Mouse (Mus musculus) 3134 (cell line): ENCODE results near the gene Stab2.

Experiments used
- DNase-seq: peaks from one replicate; pipeline ENCODE4 v3.0.0-alpha.2; 2011; ENCODE audit warnings: low spot score; ENCODE audit not compliant: insufficient read length; ENCODE audit errors: extremely low read depth

Gene Stab2

DNA sequence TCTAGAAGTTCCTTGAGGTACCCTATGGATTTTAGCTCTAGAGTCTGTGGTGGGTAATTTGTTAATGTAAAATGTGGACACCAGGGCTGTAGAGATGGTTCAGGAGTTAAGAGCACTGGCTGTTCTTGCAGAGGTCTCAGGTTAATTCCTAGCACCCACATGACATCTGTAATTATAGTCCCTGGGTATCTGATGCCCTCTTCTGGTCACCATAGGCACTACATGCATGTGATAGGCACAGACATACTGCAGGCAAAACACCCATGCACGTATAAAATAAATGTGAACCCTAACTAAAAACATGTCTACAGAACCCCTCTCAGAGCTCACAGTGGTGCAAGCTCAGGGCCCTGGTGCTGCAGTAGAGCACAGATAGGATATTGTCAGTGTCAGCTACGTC lies 178.3 kb downstream of the Stab2 start:
- no peak for DNase-seq

DNA sequence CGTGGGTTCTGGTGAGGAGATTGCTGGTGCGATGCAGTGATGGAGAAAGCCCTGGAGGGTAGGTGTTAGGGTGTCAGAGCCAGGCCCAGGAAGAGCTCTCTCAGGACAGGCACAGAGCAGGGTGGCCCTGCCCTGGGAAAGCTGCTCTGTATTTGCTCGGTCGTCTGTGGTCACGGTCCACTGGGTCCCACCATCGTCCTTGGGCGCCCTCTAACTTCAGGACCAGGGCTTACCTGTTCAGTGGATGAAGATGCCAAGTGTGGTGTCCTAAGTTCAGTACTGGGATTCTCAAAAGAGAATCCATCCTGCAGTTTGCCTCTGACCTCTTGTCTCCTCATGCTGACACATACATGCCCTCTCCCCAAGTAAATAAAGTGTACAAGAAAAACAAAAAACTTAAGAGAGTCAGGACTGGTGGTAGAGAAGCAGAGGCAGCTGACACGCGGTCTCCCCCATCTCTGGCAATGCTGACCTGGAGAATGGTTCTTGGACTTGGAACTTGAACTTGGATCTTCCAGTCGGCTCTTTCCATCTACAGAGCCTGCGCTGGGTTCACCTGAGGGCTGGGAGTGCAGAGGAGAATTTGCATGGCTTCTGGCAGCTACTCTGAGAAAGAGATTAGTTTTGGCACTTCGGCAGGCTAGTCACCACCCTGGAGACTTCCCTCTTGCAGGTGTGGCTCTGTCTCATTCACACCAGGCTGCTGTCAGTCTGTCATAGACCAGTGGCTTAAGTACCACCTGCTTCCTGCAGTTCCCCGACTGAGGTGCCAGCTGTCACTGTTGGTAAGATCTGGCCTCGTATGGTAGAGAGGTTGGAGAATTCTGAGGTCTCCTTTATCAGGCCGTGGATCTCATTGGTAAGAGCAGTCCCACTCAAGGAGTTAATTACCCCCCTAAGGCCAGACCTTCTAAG lies 179.3 kb downstream of the Stab2 start:
- no peak for DNase-seq

DNA sequence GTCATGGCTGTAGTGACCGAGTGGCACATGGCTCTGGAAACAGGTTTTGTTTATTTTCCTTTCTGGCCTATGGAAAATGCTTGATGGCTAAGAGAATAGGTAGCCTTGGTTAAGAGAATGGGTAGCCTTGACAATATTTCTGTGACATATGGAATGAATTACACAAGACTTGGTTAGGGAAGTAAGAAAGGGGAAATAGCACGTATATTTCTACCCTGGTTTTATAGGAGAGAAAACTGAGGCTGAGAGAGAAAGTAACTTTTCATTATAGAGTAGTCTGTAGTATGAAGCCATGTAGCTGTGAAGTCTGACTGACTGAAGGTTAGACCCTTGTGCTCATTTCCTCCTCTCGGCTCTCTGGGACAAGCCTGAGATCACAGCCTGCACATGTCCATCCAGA lies 180.9 kb downstream of the Stab2 start:
- DNase-seq: no peak

DNA sequence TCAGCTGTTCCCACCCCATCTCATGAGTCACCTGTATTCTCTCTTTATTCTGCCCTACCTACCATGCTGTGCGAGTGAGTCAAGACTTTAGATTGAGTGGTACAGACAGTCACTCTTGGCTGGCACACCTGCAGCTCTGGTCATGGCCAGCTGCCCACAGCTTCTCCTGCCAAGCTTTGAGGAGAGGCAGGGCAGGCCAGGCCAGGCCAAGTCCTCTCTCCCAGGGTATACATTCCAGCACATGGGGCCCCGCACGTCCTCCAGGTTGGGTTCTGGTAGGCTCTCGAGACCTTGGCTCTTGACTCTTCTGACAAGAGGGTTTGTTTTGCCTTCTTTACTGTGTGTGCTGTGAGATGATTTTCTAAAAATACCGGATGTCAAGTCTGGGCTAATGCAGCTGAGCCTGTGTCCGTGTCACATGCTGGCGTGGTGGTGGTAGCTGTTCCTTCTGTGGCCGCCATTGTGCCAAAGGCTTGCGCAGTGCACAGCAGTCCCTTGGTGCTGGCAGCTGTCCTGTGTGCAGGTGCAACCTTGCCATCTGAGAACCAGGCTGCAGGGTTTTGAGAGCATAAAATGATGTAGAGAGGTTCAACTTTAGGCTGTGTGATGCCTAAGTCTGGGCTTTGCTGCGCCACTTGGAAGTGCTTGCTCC lies 181.8 kb downstream of the Stab2 start:
- DNase-seq: no peak

DNA sequence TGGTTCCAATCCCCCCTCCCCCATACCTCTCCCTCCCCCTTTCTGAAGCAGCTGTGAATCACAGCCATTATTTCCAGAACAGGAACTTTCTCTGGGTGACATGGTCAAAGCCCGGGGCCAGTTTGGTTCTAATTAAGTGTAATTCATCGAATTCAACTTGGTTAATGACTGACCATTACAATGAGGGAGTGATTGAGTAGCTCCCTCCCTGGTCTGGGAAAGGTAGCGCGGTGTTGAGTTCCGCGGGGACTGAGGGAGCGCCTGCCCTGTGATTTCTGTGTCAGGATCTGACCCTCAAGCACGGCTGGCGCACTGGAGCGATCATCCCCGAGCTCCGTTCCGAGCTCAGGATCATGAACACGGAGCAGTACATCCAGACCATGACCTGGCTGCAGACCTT lies 183.0 kb downstream of the Stab2 start:
- no peak for DNase-seq

DNA sequence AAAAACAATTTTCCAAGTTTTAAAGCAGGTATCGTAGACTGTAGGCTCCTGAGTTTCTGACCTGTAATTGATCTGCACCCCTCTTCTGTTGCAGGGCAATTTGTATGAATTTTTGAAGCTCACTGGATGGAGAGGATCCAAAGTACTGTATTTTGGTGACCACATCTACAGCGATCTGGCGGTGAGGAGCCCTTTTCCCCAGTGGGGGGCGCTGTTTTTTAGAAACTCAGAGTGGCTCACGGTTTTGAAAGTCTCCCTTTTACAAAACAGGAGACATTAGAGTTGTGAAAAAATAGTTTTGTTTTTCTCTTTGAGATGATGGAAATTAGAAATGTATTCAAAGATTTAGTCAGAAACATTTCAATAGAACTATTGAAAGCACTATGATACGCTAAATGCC lies 183.7 kb downstream of the Stab2 start:
- DNase-seq: no peak

DNA sequence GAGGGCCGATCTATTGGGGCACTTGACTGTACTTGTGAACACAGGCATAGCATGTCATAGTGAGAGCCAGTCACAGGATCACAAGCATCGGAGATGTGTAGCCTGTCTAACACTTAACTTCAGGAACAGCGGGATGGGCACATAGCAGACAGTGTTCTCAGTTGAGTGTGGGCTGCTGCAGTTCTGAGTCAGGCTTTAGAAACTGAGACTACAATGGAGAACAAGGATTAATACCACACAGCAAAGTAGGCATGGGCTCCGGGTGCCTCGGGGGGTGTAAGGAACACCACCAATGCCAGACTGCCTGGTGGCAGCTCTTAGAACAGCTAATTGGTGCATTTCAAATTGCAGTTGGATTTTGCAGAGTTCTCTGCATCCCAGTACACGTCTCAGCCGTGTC lies 186.8 kb downstream of the Stab2 start:
- no peak for DNase-seq

DNA sequence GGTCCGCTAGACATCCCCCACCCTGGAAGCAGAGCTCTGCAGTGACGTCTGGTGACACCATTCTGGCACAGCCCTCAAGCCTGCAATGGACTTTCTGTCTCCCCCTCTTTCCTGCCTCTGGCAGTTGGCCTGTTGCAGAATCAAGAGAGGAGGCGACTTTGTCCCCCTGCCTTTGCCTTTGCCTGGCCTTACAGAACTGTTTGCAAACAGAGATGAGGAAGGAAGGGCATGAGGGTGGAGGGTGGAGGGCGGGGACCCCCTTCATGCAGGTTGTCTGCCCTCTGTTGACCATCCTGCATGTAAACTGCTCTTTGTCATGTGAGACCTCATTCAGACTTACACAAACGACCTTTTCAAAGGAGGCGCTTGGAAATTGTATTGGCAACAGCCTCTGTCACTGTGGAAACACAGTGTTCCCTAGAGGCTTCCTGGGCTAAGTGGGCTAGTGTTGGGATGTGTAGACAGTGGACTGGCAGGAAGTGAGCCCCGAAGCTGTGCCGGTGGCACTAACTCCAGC lies 188.1 kb downstream of the Stab2 start:
- no peak for DNase-seq

DNA sequence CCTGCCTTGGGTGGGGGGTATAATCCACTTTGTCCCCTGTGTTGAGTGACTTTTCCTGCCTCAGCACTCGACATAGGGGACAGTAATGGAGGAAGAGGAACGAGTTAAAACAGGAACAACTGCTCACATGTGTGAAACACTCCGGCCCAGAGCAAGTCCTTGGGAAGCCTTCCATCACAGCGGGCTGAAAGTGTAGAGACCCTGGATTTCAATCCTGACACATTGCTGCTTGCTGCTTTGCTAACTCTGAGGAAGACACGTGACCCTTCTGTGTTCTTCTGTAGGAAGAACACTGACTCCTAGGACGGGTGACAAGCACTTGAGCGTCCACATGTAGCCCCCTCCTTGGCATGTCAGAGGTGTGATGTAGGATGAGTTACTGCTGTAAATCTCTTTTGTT lies 192.7 kb downstream of the Stab2 start:
- DNase-seq: no peak

DNA sequence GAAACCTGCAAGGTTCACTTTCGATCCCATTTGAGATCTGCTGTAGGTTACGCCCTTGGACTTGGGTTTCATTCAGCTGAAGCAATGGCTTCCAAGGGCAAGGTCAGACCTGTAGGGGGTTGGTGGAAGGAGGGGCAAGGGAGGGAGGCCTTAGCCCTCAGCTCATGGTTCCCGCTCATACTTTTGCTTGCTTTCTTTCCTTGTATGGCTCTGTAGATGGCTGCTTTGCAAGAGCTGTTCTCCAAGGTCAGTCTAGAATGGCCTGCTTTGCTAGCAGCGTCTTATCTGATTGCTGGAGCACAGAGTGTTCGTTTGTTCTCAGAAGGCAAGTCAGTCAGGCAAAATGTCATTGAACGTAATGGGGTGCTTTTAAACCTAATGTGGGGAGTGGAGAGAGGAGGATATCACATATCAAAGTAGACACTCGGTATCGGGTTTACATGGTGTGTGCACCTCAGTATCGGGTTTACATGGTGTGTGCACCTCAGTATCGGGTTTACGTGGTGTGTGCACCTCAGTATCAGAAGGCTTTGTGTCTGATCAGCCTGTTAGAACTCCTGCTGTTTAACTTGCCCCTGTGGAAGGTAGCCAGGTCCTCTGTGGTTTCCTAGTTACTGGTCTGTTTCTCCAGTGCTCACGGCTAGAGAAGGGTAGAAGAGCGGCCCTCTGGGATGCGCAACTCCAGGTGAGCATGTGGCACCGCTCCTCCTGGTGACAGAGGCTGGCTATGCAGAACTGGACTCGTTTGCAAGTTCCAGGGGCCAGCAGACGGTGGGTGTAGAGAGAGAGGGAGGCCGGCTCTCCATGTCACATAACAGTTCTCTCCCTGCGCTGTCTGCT lies 193.3 kb downstream of the Stab2 start:
- DNase-seq: no peak

DNA sequence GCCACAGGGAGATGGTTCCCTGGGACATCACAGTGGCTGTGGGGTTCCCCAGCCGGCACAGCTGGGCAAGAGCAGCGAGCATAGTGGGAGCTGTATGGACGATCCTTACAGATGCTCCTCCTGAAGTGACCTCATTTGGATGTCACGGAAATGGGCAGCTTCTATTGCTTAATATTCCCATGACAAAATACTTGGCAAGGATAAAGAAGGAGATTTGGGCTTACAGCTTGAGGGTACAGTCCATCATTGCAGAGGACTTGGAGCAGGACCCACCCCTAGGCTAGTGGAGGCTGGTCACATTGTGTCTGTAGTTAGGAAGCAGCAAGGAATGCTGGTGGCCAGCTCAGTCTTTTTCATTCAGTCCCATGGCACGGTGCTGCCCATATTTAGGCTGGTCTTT lies 197.2 kb downstream of the Stab2 start:
- DNase-seq: no peak

DNA sequence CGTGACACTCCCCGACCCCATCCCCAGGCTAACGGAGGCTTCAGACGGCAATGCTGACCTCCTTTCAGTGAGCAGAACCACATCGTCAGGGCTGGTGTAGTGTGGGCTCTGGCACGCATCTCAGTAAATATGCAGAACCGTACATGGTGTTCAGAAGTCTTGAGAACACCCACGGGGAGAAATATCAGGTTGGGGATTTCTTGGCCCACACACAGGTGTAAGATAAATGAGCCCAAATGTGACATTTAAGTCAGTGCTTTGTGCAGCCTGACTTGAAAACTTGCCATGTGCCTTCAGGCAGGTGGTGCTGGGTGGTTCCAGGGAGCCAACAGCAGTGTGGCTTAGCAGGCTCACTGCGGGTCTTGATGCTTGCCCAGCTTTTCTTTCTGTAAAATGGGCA lies 197.8 kb downstream of the Stab2 start:
- no peak for DNase-seq

DNA sequence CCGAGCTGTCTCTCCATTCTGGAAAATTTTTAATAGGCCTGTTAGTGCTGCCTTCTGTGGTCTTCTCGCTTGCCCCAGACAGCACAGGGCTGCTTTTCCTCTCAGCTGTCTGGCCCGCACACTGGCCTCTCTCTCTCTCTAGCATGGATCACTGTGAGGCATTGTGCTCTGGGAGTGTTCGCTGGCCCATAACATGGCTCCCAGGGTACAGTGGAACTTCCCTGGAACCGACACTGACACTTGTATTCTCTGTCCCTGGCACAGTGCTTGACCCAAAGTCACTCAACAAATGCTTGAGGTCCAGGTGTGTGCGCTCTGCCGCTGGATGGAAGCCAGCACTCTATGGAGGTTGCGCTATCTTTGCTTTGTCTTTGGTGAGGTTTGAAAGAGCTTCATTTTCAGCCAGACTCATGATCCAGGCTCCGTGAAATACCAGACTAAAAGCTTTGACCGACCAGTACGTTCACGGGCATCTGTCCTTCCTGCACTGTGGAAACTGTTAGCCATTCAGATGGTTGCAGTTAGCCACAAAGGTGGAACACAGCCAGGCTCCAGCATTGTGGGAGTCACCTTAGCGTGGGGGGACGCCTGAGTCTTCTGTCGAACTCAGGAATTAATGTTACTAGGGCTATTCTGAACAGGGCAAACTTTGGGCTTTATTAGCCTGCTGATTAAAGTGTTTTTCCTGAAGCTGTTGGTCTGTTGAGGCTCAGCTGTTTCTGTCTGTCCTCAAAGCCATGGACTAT lies 199.6 kb downstream of the Stab2 start:
- DNase-seq: no peak

DNA sequence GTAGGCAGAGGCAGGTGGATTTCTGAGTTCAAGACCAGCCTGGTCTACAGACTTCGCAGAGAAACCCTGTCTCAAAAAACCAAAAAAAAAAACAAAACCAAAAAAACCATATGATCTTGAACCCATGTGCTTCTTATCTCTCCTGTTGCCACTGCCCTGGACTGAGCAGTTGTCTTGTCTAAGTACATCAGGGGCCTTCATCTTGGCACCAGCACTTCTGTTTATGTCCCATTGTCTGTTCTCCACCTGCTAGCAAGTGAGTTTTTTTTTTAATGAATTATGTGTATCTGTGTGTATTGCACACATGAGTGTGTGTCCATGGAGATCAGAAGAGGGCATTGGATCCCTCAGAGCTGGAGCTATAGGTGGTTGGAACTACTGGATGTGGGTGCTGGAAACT lies 200.5 kb downstream of the Stab2 start:
- no peak for DNase-seq

DNA sequence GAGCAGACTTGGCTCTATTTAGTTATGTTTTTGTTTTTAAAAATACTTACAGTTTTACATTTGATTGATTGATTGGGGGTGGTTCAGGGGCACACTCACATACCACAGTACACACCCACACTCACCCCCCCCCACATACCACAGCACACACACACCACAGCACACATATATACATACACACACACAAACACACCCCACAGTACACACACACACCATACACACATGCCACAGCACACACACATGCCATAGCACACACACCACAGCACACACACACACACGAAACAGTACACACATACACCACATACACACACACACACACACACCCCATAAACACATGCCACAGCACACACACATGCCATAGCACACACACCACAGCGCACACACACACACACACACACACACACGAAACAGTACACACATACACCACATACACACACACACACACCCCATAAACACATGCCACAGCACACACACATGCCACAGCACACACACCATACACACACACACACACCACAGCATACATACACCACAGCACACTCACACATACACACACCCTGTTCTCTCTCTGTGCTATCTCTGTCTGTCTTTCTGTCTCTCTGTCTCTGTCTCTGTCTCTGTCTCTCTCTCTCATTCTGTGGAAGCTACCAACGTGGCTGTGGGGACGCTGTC lies 211.6 kb downstream of the Stab2 start:
- DNase-seq: no peak

DNA sequence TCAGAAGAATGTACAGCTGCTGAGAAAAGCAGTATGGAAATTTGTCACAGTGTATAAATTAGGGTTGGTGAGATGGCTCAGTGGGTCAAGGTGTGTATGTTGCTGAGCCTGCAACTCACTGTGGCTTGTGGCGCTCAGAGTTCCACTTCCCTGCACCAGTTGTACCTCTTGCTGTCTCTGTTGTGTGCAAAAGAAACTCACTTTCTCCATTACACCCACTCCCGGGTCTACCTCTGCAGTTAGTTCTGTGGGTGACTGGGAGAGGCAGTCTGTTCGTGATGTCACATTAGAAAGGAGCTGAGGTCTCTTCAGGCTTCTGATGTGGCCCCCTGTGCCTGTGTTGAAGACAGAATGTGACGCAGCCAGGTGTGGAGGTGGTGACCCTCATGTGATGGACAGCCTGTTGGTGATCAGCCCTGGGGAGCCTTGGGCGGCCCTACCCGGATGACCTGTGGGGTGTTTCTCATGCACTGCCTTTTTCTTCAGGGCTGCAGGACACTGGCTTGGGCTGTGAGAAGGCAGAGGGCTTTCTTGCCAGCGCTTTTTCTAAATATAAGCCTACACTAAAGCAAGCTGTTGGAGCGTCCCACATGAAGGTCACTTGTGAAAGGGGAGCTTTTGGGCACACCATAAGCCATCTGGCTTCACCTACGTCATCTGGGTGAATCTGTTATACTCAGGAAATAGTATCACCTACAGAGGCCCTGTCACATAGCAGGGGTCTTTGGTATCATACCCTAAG lies 212.9 kb downstream of the Stab2 start:
- no peak for DNase-seq

DNA sequence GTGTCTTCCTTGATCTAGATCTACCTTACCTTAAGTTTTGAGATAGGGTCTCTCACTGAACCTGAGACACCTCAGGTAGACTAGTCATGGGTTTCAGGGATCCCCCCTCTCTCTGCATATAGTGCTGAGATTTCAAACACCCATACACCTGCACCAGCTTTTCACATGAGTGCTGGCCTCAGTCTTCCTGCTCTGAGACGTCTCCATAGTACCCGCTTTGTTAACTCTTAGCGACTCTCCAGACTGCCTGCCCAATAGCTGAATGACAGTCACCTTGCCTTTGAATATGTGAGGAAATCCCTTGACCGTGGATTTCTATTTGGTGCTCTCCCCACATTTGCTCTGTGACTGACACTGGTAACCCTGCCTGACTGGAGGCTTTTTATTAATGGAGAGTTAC lies 213.6 kb downstream of the Stab2 start:
- no peak for DNase-seq

DNA sequence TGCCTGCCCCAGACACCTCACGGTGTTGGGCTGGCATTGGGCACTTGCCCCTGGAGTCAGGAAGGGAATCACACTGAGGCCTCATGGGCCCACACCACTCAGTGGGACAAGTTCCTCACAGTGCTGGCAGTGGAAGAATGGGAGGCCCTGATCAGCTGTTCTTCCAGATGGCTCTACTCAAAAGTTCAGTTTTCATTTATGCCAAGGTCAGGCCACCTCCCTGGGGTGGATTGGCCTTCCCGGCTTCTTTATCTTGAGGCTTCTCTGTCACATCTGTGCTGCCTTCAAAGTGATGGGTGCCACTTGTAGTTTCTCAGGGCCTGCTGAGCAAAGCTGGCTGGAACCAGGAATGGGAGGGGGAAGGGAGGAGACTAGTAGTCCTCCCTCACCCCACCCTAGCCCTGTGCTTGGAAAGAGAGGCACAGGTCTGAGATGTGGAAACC lies 214.3 kb downstream of the Stab2 start:
- DNase-seq: no peak

DNA sequence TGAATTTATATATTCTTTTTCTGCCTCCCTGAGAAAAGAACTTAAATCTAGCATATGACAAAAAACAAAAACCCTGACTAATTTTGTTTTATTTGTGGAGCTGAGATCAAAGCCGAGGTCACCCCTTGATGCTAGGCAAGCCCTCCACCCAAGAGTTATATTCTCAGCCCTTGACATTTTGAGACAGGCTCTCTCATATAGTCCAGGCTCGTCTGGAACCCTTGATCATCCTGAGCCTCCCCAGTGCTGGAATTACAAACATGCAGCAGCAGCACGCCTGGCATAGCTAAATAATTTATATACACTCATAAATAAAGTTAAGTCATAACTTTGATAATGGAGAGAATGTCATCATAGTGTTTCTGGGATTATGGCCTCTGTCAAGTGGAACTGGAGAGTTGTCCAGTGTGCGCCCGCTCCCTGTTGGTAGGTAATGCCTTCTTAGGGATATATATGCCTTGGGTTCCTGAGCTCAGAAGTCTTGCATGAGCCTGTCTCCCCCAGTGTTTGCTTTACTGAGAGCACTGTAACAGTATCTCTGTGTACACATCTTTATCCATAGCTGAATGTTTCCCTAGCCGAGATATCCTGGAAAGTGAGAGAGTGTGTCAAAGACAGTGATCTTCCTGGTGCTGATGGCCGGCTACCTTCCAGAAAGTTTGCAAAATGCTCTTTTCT lies 216.2 kb downstream of the Stab2 start:
- DNase-seq: no peak
